Mouse (Mus musculus) heart, adult 8-10 months (tissue): Measurements from ENCODE around the gene Pnma5. TPM values are rescaled to one million over a fixed set of nuclear protein-coding genes. Genes with fewer than 3 reads are reported as not detected.

Source experiments
- DNase-seq: peaks from one replicate; pipeline ENCODE4 v3.0.0; 2022; ENCODE audit warnings: low spot score
- microRNA-seq: library from miRNA; unstranded; fragments of <30 nt; microRNA quantifications from one replicate; pipeline ENCODE4 v1.2.0, GENCODE M21; 2022
- total RNA-seq, 4 experiments: library from RNA; stranded (reverse); gene quantifications; 2 replicates each; pipeline ENCODE4 v1.2.4; 2022

Pnma5 gene
- total RNA-seq, 4 experiments from 2014 or later, result not detected

DNA sequence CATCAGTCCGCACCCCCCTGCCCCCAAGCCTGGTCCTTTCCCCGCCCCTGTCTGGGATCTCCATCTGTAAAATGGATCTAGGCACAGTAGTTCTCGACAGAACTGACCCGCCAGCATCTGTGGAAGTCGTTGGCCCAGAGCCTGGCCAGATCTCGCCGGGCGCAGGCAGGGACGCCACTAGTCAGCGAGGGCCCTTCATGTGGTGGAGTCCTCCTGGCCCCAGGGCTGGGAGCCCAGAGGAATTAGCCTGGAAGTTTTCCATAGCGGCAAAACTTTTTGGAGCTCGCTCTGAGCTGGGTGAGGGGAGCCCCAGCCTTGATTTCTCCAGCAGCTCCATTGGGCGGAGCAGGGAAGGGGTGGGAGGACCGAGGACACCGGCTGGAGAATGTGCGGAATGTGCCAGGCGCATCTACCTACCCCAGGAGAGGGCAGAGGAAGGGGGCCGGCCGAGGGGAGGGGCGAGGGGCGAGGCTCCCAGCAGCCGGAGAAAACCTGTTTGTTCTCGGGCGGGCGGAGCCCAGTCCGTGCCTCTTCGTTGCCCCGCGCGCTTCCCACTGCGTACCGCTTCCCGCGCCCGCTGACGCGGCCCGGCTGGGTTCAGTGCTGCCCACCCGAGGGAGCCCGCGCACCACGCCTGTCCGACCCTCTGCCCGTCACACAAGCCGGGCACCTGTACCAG, 49.9 kb downstream of the Pnma5 start, which contains the start of gene Zfp185:
Gene Zfp185, plus strand, starts transcription at position 499 of the 679 bp plus-strand sequence.
- DNase-seq, result peak; percentile 24

DNA sequence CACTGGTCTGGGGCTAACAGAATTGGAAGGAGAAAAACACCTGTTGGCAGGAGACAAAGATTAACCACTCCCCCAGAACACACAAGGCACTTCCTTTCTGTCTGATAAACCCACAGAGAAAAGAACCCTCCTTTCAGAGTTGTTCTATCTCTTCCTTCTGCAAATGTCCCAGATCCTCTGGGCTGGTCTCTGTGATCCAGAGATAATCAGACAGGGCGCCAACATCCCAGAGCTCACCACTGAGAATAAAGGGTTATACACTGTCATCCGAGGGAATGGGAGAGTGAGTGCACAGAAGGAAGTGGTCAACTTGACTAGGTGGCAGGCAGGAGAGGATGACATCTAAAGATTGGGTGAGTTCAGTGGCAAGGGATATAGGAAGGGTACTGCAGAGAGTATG, 51.3 kb downstream of the Pnma5 start:
- DNase-seq, result no peak

Small RNA genes lying within 50 kb of the gene (microRNA-seq; reads per million reads assigned to microRNA genes)
- not detected for gene Mir2137

Other genes with a start within 250 kb of the Pnma5 start
- gene Gabrq, start 211.9 kb downstream of the Pnma5 start, total RNA-seq, result under 1 TPM in 1 of 4 experiments, not detected in 3; 0.14 TPM
- 10 to 100 TPM; 27.2 to 31.6 (median 29.3) TPM for gene Cetn2, start 118.7 kb downstream of the Pnma5 start, total RNA-seq
- 1 to 10 TPM; 4.0 to 5.7 (median 4.2) TPM for gene Nsdhl, start 118.5 kb downstream of the Pnma5 start, total RNA-seq
- 1 to 10 TPM in 2 of 4 experiments, under 1 TPM in 2; 0.63 to 1.7 (median 1.0) TPM for gene Zfp185, start 49.8 kb downstream of the Pnma5 start, total RNA-seq
- not detected for gene Pnma3, start 27.7 kb upstream of the Pnma5 start, total RNA-seq
- gene Xlr4a, start 45.4 kb upstream of the Pnma5 start, total RNA-seq, result 1 to 10 TPM in 2 of 4 experiments, under 1 TPM in 2; 0.27 to 2.9 (median 1.7) TPM
- gene Xlr3a, start 60.0 kb upstream of the Pnma5 start, total RNA-seq, result 1 to 10 TPM in 1 of 4 experiments, under 1 TPM in 2, not detected in 1; 0.25 to 2.1 (median 0.86) TPM
- not detected for gene Gm14685, start 79.9 kb upstream of the Pnma5 start, total RNA-seq
- not detected for gene Xlr5b, start 111.7 kb upstream of the Pnma5 start, total RNA-seq
- gene DXBay18, start 112.3 kb upstream of the Pnma5 start, total RNA-seq, result not detected
- gene Spin2d, start 139.9 kb upstream of the Pnma5 start, total RNA-seq, result not detected
- gene Xlr3b, start 155.1 kb upstream of the Pnma5 start, total RNA-seq, result 1 to 10 TPM in 2 of 4 experiments, under 1 TPM in 2; 0.27 to 1.8 (median 1.2) TPM
- gene Xlr4b, start 177.2 kb upstream of the Pnma5 start, total RNA-seq, result 1 to 10 TPM in 1 of 4 experiments, under 1 TPM in 1, not detected in 2; 0.17 to 1.5 TPM
- 1 to 10 TPM; 6.9 to 7.6 (median 7.3) TPM for gene F8a, start 191.2 kb upstream of the Pnma5 start, total RNA-seq
- gene Xlr4c, start 206.0 kb upstream of the Pnma5 start, total RNA-seq, result not detected
- not detected for gene Xlr3c, start 228.3 kb upstream of the Pnma5 start, total RNA-seq